Mouse (Mus musculus): ENCODE results near the gene Tgfb2.

Tgfb2 gene

GRCm38 (mm10) chr1:186701206-186701905 is 4.4 kb downstream of the Tgfb2 start:
- DNase-seq: no peak

DNA sequence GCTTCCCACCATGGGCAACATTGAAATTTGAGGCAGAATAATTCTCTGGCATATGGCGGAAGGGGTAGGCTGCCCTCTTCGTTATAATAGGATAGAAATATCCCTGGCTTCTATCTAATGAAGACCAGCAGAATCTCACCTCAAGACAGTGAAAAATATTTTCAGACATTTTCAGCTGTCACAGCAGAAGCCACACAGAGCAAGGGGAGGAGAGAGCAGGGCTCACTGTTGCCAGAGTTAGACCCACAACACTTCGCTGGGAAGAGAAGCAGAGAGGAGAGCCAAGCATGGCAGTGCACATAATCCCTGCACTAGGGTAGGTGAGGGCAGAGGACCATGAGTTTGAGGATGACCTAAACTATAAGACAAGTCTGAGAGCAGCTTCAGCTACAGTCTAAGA is 5.3 kb downstream of the Tgfb2 start:
- no peak for DNase-seq

DNA sequence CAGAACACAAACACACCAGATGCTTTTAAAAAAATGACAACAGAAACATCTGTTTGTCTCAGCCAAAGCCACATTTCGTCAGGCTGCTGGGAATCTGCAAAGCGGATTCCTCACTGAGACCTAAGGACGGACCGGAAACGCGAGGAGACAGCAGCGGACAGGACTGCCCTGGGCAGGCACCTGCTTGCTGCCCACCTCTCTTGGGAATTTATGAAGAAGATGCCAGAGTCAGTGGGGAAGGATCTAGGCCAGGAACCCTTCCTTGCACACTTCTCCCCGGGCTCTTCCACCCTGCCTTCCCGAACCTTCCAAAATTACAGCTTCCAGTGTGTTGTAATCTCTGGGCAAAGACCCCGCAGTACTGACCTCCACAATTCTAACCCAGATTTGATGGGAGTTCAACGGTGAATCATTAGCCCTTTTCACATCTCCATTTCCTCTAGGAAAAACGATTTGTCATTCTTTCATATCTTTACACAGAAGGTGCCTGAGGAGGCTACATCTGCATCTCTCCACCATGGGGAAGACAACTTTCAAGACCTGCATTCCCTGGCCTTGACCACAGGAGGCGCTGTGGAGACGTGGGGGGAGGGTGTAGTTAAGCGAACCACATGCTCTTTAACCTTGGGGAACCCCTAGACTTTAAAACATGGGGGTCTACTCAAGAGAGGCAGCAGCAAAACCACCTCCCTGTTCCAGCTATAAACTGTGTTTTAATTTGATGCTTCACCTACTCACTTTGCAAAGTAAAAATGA is 7.0 kb downstream of the Tgfb2 start:
- DNase-seq: no peak

DNA sequence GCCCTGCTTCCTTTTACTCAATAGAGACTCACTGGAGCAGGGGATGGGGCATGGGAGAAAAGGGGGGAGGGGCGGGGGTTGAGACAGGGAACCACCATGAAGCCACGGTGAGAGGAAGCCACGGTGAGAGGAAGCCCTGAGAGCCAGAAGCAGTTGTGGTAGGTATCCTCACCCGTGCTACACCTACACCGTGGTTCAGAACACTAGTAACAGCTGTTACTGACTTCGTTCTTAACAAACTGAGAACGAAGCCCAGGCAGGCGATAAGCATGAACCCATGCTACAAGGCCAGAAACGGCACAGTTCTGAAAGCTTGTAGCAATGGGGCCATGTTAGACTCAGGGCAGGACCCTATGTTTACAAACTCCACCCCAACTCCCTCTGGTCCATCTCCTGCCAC is 9.6 kb downstream of the Tgfb2 start:
- DNase-seq: no peak

GRCm38 (mm10) chr1:186695361-186695760 is 10.4 kb downstream of the Tgfb2 start:
- no peak for DNase-seq

DNA sequence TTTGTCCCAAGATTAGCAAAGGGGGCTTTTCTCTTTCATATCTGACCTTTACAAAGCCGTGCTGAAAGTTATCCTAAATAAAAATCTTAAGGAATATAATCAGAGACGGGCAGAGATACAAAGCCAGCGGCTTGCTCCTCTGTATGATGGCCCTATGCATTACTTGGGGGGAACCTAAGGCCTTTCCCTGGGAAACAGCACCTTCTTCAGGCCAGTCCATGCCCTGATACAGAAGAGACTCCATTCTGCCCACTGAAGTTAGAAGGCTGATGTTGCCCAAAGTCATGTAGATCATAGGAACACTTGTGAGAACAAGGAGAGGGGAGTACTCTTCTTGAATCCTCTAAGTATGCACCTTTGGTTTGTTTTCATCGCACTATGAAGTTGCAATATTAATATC is 13.4 kb downstream of the Tgfb2 start:
- no peak for DNase-seq

- no peak for DNase-seq
Observed at GRCm38 (mm10) chr1:186691708-186692107, 14.1 kb downstream of the Tgfb2 start.

DNA sequence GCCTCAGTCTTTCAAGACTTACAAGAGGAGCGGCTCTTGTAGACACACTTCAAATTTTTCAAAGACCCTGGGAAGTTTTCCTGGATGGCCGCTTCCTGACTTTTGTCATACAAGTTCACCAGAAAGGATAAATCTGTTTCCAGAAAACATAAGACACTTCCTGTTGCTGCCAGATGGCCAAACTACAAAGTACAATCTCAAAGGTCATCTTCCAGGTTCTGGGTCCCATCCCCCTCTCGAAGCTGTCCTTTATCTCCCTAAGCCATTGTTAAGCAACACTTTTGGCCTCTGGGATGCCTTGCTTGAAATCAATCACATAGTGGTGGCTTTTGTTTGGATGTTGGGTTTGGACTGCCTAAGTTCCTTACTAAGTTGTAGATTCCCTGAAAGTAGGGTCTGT is 21.7 kb downstream of the Tgfb2 start:
- DNase-seq: no peak

DNA sequence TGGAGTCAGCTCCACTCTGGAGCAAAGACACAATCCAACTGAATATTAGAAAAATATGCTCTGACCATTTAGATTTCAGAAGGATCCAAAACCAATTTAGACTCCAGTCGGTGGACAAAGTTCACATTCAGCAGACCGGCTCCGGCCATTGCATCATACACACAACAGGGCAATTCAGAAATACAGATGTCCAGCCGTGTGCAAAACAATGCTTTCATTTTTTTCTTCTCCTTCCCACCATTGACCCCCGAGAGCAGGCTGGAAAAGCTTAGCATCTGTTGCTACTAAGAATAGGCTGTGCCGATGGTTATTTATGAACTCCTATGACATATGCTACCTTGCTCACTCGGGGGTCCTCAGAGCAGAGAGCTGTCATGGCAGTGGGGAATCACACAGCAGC is 23.2 kb downstream of the Tgfb2 start:
- DNase-seq: no peak

GRCm38 (mm10) chr1:186677614-186678013 is 28.2 kb downstream of the Tgfb2 start:
- no peak for DNase-seq

DNA sequence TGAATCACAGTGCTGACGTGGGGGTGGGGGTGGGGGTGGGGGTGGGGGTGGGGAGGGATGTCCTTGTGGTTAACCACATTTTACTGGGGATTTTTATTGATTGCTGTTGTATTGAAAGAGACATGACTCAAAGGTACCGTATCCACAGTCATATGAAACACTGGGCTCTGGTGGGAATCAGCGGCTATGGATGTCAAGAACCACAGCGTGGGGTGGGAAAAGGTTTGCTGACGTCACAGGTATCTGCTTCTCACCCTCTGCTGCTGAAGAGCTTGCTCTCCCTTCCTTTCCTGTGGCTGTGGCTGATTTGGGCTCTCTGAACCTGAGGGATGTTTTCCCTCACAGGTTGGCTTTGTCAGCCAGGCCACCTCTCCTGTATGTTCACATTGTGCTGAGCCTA is 29.6 kb downstream of the Tgfb2 start:
- no peak for DNase-seq

GRCm38 (mm10) chr1:186675263-186675662 is 30.5 kb downstream of the Tgfb2 start:
- DNase-seq: no peak

- DNase-seq: no peak
Observed at GRCm38 (mm10) chr1:186674621-186675020, 31.2 kb downstream of the Tgfb2 start.

GRCm38 (mm10) chr1:186673166-186673565 is 32.6 kb downstream of the Tgfb2 start:
- no peak for DNase-seq

GRCm38 (mm10) chr1:186663412-186663811 is 42.4 kb downstream of the Tgfb2 start:
- no peak for DNase-seq

- DNase-seq: no peak
Observed at GRCm38 (mm10) chr1:186662996-186663395, 42.8 kb downstream of the Tgfb2 start.

DNA sequence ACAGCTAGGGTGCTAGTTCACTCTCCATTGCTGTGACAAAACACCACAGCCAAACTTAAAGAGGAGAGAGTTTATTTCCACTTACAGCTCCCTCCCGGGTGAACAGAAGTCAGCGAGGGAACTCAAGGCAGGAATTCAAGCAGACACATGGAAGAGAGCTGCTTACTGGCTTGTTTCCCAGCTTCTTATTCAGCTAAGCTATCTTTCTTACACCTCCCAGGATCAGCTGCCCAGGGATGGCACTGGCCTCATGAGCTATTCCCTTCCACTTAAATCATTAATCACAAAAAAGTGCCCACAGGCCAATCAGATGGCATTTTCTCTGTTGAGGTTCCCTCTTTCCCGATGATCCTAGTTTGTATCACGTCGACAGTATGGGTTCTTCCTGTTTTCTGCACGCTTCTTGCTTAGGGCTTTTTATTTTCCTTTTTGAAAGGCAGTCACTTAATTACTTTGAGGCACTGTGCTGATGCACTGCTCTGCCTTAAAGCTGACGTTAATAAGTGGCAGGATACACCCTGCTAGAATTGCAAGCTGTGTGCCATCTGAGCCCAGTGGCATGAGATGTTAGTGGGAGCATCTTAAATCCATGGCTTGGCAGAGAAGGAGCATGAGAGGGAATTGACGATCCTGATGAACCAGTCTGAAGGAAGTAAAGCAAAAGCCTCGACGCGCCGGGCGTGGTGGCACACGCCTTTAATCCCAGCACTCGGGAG is 44.4 kb downstream of the Tgfb2 start:
- no peak for DNase-seq

GRCm38 (mm10) chr1:186658783-186659182 is 47.0 kb downstream of the Tgfb2 start:
- DNase-seq: no peak

GRCm38 (mm10) chr1:186657559-186658219 is 48.1 kb downstream of the Tgfb2 start:
- DNase-seq: no peak

DNA sequence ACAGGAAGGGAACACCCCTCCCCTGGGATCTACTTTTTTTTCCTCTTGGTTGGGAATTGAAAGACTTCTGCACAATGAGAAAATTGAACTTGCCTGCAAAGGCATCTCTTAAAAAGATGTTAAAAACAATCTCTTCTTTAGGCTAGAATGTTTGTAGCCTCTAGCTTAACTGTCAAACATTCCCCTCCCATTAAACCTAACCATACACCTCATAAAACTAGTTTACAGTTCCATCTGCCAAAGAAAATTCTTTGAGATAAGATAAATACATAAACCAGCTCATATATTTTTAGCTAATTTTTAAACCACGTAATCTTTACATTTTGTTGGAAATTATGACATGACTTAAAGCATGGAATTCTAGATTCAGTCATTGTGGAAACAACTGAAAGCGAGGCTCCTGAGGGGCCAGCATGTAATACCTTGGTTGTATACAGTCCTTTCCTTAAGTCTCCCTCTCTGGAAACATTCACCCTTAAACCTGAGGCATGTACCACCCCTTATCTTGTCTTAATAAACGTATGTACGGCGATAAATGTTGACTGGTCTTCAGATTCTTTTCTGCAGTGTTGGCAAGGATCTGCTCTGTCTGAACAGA is 49.0 kb downstream of the Tgfb2 start:
- DNase-seq: no peak

- DNase-seq: no peak
Observed at GRCm38 (mm10) chr1:186656201-186656600, 49.6 kb downstream of the Tgfb2 start.

GRCm38 (mm10) chr1:186655096-186655495 is 50.7 kb downstream of the Tgfb2 start:
- DNase-seq: no peak

- DNase-seq: no peak
Observed at GRCm38 (mm10) chr1:186652208-186652607, 53.6 kb downstream of the Tgfb2 start.
